Mouse (Mus musculus) Patski (cell line): ENCODE measurements around the gene Tvp23a. TPM values are rescaled to one million over a fixed set of nuclear protein-coding genes. Genes with fewer than 3 reads are reported as not detected.

Experiments
- ATAC-seq: fragments of 100-300 bp; one replicate; pipeline ENCODE4 v1.8.0; 2021
- CTCF ChIA-PET: fragments of 350-600 bp; sonication (Branson Sonifier 250); formaldehyde crosslinking; loops from one replicate; lab custom pipeline; 2022; ENCODE audit warnings: inconsistent platforms; lab: Charles Lee
- POLR2A ChIA-PET: fragments of 350-600 bp; sonication (Branson Sonifier 250); formaldehyde crosslinking; loops from one replicate; lab custom pipeline; 2022; ENCODE audit warnings: antibody characterized with exemption, inconsistent platforms; lab: Charles Lee
- DNase-seq: peaks from one replicate; pipeline ENCODE4 v3.0.0-alpha.2; 2011; ENCODE audit warnings: low read depth, low spot score
- H3K27me3 ChIP-seq: fragments of 371-371 bp; one replicate; pipeline ENCODE4 v1.5.1; 2021
- CTCF ChIP-seq: fragments of 100-300 bp; IDR thresholded peaks from one replicate; pipeline ENCODE4 v1.5.1; 2021
- in situ Hi-C: fragments of 300-500 bp; cut with MboI; formaldehyde crosslinking; loops from 3 replicates; pipeline ENCODE4 v1.11.1; 2018; ENCODE audit warnings: low pct_unique_long_range_greater_than_20kb, mixed read lengths
- polyA plus RNA-seq: library from polyadenylated mRNA; unstranded; gene quantifications from one replicate; pipeline ENCODE4 v1.2.3, GENCODE M21; 2021

Gene Tvp23a
- polyA plus RNA-seq, 1 experiment from 2014 or later = 0.46 TPM

- H3K27me3 ChIP-seq = no peaks in the 10 kb centered on the region
- ChIA-PET POLR2A (interaction anchor here (1.2 kb wide), 1 partner anchor 113 kb away, joined by 7 read pairs; no protein-coding TSS in a partner anchor), CTCF (interaction anchor here (1.0 to 10.3 kb wide), 7 partner anchors 9 to 128 kb away, joined by 3 to 102 read pairs (median 3); no protein-coding TSS in a partner anchor)
- peak; percentile 72 for TF ChIP-seq CTCF
- in situ Hi-C loops = loop anchor here (5.0 to 10.0 kb wide), 2 partner anchors 118 to 310 kb away; no protein-coding TSS in a partner anchor
- DNase-seq = no peak
- ATAC-seq = peak; percentile 68
Observed at GRCm38 (mm10) chr16:10394699-10395540, 52.2 kb downstream of the Tvp23a start, which contains the start of gene Tekt5. Gene Tekt5, minus strand, starts transcription at chr16:10395490.

- DNase-seq = no peak
- TF ChIP-seq CTCF = no peak
- ChIA-PET POLR2A (interaction anchor here (0.5 kb wide), 1 partner anchor 85 kb away, joined by 3 read pairs; no protein-coding TSS in a partner anchor), CTCF (interaction anchor here (10.3 kb wide), 1 partner anchor 110 kb away, joined by 102 read pairs; no protein-coding TSS in a partner anchor)
- no peaks in the 10 kb centered on the region for H3K27me3 ChIP-seq
- in situ Hi-C loops = loop anchor here (10.0 kb wide), 1 partner anchor 308 kb away; no protein-coding TSS in a partner anchor
- no peak for ATAC-seq
Observed at GRCm38 (mm10) chr16:10392587-10392986, 54.6 kb downstream of the Tvp23a start.

GRCm38 (mm10) chr16:10388634-10389365, 58.4 kb downstream of the Tvp23a start:
- DNase-seq (no peak), ATAC-seq (no peak)
- no peak for TF ChIP-seq CTCF
- POLR2A ChIA-PET = no interaction called here
- peaks cover 3% of the 10 kb centered on the region for H3K27me3 ChIP-seq
- in situ Hi-C loops = no loop called here
- CTCF ChIA-PET = interaction anchor here (1.1 to 1.3 kb wide), 2 partner anchors 10 to 109 kb away, joined by 4 read pairs; no protein-coding TSS in a partner anchor

- DNase-seq = no peak
- in situ Hi-C loops = no loop called here
- peaks cover 3% of the 10 kb centered on the region for H3K27me3 ChIP-seq
- ChIA-PET CTCF (interaction anchor here (1.1 to 1.6 kb wide), 3 partner anchors 10 to 15 kb away, joined by 3 to 6 read pairs (median 4); partner anchors contain the start of gene Tekt5), POLR2A (interaction anchor here (0.6 kb wide), 1 partner anchor 14 kb away, joined by 5 read pairs; no protein-coding TSS in a partner anchor)
- no peak for ATAC-seq
- no peak for TF ChIP-seq CTCF
Observed at GRCm38 (mm10) chr16:10385261-10385660, 61.9 kb downstream of the Tvp23a start.

GRCm38 (mm10) chr16:10384544-10384943, 62.6 kb downstream of the Tvp23a start:
- ATAC-seq (no peak), DNase-seq (no peak)
- ChIA-PET CTCF (interaction anchor here (1.1 to 1.6 kb wide), 2 partner anchors 9 to 14 kb away, joined by 3 to 6 read pairs; no protein-coding TSS in a partner anchor), POLR2A (interaction anchor here (0.7 kb wide), 1 partner anchor 432 kb away, joined by 3 read pairs; no protein-coding TSS in a partner anchor)
- in situ Hi-C loops = no loop called here
- H3K27me3 ChIP-seq = peaks cover 9% of the 10 kb centered on the region
- TF ChIP-seq CTCF = no peak

GRCm38 (mm10) chr16:10384060-10384497, 63.1 kb downstream of the Tvp23a start:
- in situ Hi-C loops = no loop called here
- H3K27me3 ChIP-seq = peaks cover 13% of the 10 kb centered on the region
- ATAC-seq (no peak), DNase-seq (no peak)
- CTCF ChIA-PET = interaction anchor here (1.1 to 1.6 kb wide), 2 partner anchors 9 to 15 kb away, joined by 3 to 6 read pairs; no protein-coding TSS in a partner anchor
- no peak for TF ChIP-seq CTCF
- POLR2A ChIA-PET = interaction anchor here (0.7 kb wide), 1 partner anchor 432 kb away, joined by 3 read pairs; no protein-coding TSS in a partner anchor

- DNase-seq (no peak), ATAC-seq (no peak)
- CTCF ChIA-PET = interaction anchor here (1.9 kb wide), 1 partner anchor 20 kb away, joined by 7 read pairs; no protein-coding TSS in a partner anchor
- peaks cover 16% of the 10 kb centered on the region for H3K27me3 ChIP-seq
- POLR2A ChIA-PET = no interaction called here
- in situ Hi-C loops = no loop called here
- TF ChIP-seq CTCF = no peak
Observed at GRCm38 (mm10) chr16:10379531-10379930, 67.6 kb downstream of the Tvp23a start.

GRCm38 (mm10) chr16:10377286-10377685, 69.9 kb downstream of the Tvp23a start:
- ATAC-seq (no peak), DNase-seq (no peak)
- no peak for TF ChIP-seq CTCF
- in situ Hi-C loops = no loop called here
- ChIA-PET POLR2A (no interaction called here), CTCF (interaction anchor here (1.6 kb wide), 1 partner anchor 105 kb away, joined by 6 read pairs; no protein-coding TSS in a partner anchor)
- H3K27me3 ChIP-seq = peaks cover 16% of the 10 kb centered on the region

GRCm38 (mm10) chr16:10374254-10375011, 72.7 kb downstream of the Tvp23a start:
- in situ Hi-C loops = no loop called here
- POLR2A ChIA-PET = no interaction called here
- no peak for TF ChIP-seq CTCF
- no peak for DNase-seq
- CTCF ChIA-PET = interaction anchor here (1.0 kb wide), 1 partner anchor 32 kb away, joined by 3 read pairs; no protein-coding TSS in a partner anchor
- ATAC-seq = no peak
- peaks cover 9% of the 10 kb centered on the region for H3K27me3 ChIP-seq
